Mouse (Mus musculus) kidney, postnatal 0 days (tissue): Measurements from ENCODE around the gene Rab3a. TPM values are rescaled to one million over a fixed set of nuclear protein-coding genes. Genes with fewer than 3 reads are reported as not detected.
A peak's percentile ranks its signal among the peaks of the same experiment; 100 is the strongest.

Experiments used
- ATAC-seq: fragments of 200-750 bp; cut with Nextera tagmentation; replicated peaks from 2 replicates; pipeline ENCODE4 v1.8.0; 2017; ENCODE audit warnings: low read depth, moderate number of reproducible peaks, moderate TSS enrichment, moderate library complexity; ENCODE audit not compliant: low FRiP score
- DNase-seq: peaks from one replicate; pipeline ENCODE4 v3.0.0-alpha.2; 2016; ENCODE audit warnings: low spot score
- H3K27ac ChIP-seq: fragments of 300-500 bp; sonication (generic); 2 replicates; pipeline ENCODE4 v1.5.1; 2014; ENCODE audit warnings: mild to moderate bottlenecking
- H3K27me3 ChIP-seq: fragments of 300-500 bp; sonication (generic); 2 replicates; pipeline ENCODE4 v1.6.1; 2014; ENCODE audit warnings: low read length, mixed read lengths; ENCODE audit not compliant: insufficient read depth
- H3K36me3 ChIP-seq: fragments of 300-500 bp; sonication (generic); 2 replicates; pipeline ENCODE4 v1.6.1; 2014; ENCODE audit warnings: low read length, mixed read lengths; ENCODE audit not compliant: insufficient read depth
- H3K4me1 ChIP-seq: fragments of 300-500 bp; sonication (generic); replicated peaks from 2 replicates; pipeline ENCODE4 v1.6.1; 2014; ENCODE audit warnings: antibody characterized with exemption, low read length, mixed read lengths; ENCODE audit not compliant: insufficient read depth
- H3K4me2 ChIP-seq: fragments of 300-500 bp; sonication (generic); 2 replicates; pipeline ENCODE4 v1.6.1; 2014; ENCODE audit warnings: mild to moderate bottlenecking, low read length, moderate library complexity, mixed read lengths
- H3K4me3 ChIP-seq: fragments of 300-500 bp; sonication (generic); replicated peaks from 2 replicates; pipeline ENCODE4 v1.5.1; 2014; ENCODE audit warnings: low read depth, low read length
- H3K9ac ChIP-seq: fragments of 300-500 bp; sonication (generic); 2 replicates; pipeline ENCODE4 v1.6.1; 2014; ENCODE audit warnings: low read depth, low read length
- H3K9me3 ChIP-seq: fragments of 300-500 bp; sonication (generic); replicated peaks from 2 replicates; pipeline ENCODE4 v1.6.1; 2016; ENCODE audit warnings: low read length, inconsistent platforms, mixed read lengths
- CTCF ChIP-seq: IDR thresholded peaks from 2 replicates; pipeline ENCODE4 v1.5.1; 2016; ENCODE audit warnings: antibody characterized with exemption, low read depth, mild to moderate bottlenecking, moderate library complexity
- WGBS: fragments of 180-500 bp; shearing (Covaris S2); extraction: QIAGEN DNeasy Blood & Tissue Kit; methylation state at CpG from one replicate; pipeline ENCODE4 v1.1.7; 2014; 5-methylcytosine and 5-hydroxymethylcytosine counted together
- polyA plus RNA-seq: library from polyadenylated mRNA; unstranded; fragments of >200 nt; fragmentation: Nextera tagmentation; extraction: Ambion mirVana; gene quantifications from 2 replicates; pipeline ENCODE4 v1.2.1, GENCODE M21; 2015

Gene Rab3a
- polyA plus RNA-seq, 1 experiment from 2014 or later: 20.5 TPM

- 8% methylated on average over 3 of the region's 3 CpGs for WGBS
- ATAC-seq (no peak), DNase-seq (no peak)
- H3K36me3 ChIP-seq: peaks cover under 1% of the 10 kb centered on the region; the same call in 1 of the 2 replicates
- H3K4me2 ChIP-seq: no peak overlapping the region
- peaks cover 31% of the 10 kb centered on the region for H3K4me1 ChIP-seq
- no peak overlapping the region for H3K27ac ChIP-seq
- H3K27me3 ChIP-seq: no peaks in the 10 kb centered on the region
- no peak overlapping the region for H3K4me3 ChIP-seq
- peak; percentile 85 for TF ChIP-seq CTCF
- H3K9ac ChIP-seq: no peak overlapping the region
- H3K9me3 ChIP-seq: no peaks in the 10 kb centered on the region
Observed at GRCm38 (mm10) chr8:70763354-70763753, 8.9 kb downstream of the Rab3a start.

- Histone ChIP-seq H3K9ac (no peak overlapping the region), H3K4me2 (no peak overlapping the region), H3K4me1 (peaks cover 26% of the 10 kb centered on the region), H3K36me3 (peaks cover 4% of the 10 kb centered on the region; the same call in 1 of the 2 replicates), H3K4me3 (no peak overlapping the region), H3K27ac (no peak overlapping the region), H3K9me3 (no peaks in the 10 kb centered on the region), H3K27me3 (no peaks in the 10 kb centered on the region)
- DNase-seq (no peak), ATAC-seq (no peak)
- no peak for TF ChIP-seq CTCF
- 88% methylated on average over 8 of the region's 8 CpGs for WGBS
Observed at GRCm38 (mm10) chr8:70764026-70764425, 9.5 kb downstream of the Rab3a start.

GRCm38 (mm10) chr8:70764676-70765075, 10.2 kb downstream of the Rab3a start:
- ATAC-seq: no peak

GRCm38 (mm10) chr8:70765329-70765728, 10.8 kb downstream of the Rab3a start:
- no peak overlapping the region for H3K27ac ChIP-seq
- no peak for TF ChIP-seq CTCF

More at GRCm38 (mm10) chr8:70764676-70765075, 10.2 kb downstream of the Rab3a start:
- Histone ChIP-seq H3K9me3 (no peaks in the 10 kb centered on the region), H3K4me2 (no peak overlapping the region), H3K27ac (no peak overlapping the region), H3K36me3 (peaks cover 4% of the 10 kb centered on the region; the same call in 1 of the 2 replicates), H3K4me3 (no peak overlapping the region), H3K4me1 (peaks cover 24% of the 10 kb centered on the region), H3K27me3 (no peaks in the 10 kb centered on the region), H3K9ac (no peak overlapping the region)
- WGBS: 85% methylated on average over 13 of the region's 13 CpGs
- no peak for DNase-seq
- no peak for TF ChIP-seq CTCF

GRCm38 (mm10) chr8:70765838-70766570, 11.5 kb downstream of the Rab3a start:
- Histone ChIP-seq H3K27me3 (no peaks in the 10 kb centered on the region), H3K27ac (peak overlapping the region; percentile 72), H3K4me3 (peak overlapping the region; percentile 40), H3K9me3 (no peaks in the 10 kb centered on the region), H3K4me1 (peaks cover 17% of the 10 kb centered on the region), H3K36me3 (peaks cover 9% of the 10 kb centered on the region; the same call in 1 of the 2 replicates), H3K9ac (peak overlapping the region; percentile 61), H3K4me2 (peak overlapping the region; percentile 91)
- TF ChIP-seq CTCF: no peak
- ATAC-seq (no peak), DNase-seq (no peak)
- 2% methylated on average over 34 of the region's 34 CpGs for WGBS

More at GRCm38 (mm10) chr8:70765329-70765728, 10.8 kb downstream of the Rab3a start:
- Histone ChIP-seq H3K4me2 (peak overlapping the region; percentile 91), H3K36me3 (peaks cover 4% of the 10 kb centered on the region; the same call in 1 of the 2 replicates), H3K4me3 (peak overlapping the region; percentile 40; the same call in 1 of the 2 replicates), H3K4me1 (peaks cover 17% of the 10 kb centered on the region), H3K27me3 (no peaks in the 10 kb centered on the region), H3K9me3 (no peaks in the 10 kb centered on the region), H3K9ac (peak overlapping the region; percentile 61; the same call in 1 of the 2 replicates)
- DNase-seq (no peak), ATAC-seq (no peak)
- WGBS: 74% methylated on average over 9 of the region's 9 CpGs

- Histone ChIP-seq H3K4me1 (peaks cover 17% of the 10 kb centered on the region), H3K4me2 (peak overlapping the region; percentile 91), H3K9ac (peak overlapping the region; percentile 61), H3K27me3 (no peaks in the 10 kb centered on the region), H3K27ac (peak overlapping the region; percentile 72), H3K36me3 (peaks cover 18% of the 10 kb centered on the region; the same call in 1 of the 2 replicates), H3K9me3 (no peaks in the 10 kb centered on the region), H3K4me3 (peak overlapping the region; percentile 40)
- DNase-seq (peak; percentile 90), ATAC-seq (peak; percentile 82)
- WGBS: 8% methylated on average over 21 of the region's 21 CpGs
- no peak for TF ChIP-seq CTCF
Observed at GRCm38 (mm10) chr8:70766571-70767440, 12.3 kb downstream of the Rab3a start.
